Mouse (Mus musculus): ENCODE data around the gene Bcorl1. TPM values are rescaled to one million over a fixed set of nuclear protein-coding genes. Genes with fewer than 3 reads are reported as not detected.
"Not testable (repeated sequence)": the region's sequence is repeated elsewhere in the genome, so short reads cannot be mapped to it uniquely, and the experiment has no call there.

The Bcorl1 gene
- polyA plus RNA-seq, 1 experiment from 2014 or later: 7.7 TPM

- Histone ChIP-seq H3K4me3 (ENCODE audit: low read depth, low read length) (no peak overlapping the region), H3K27me3 (replicated peaks; ENCODE audit: control insufficient read depth, insufficient read depth, low read length) (no peaks in the 10 kb centered on the region), H3K36me3 (ENCODE audit: control insufficient read depth, insufficient read depth, low read length) (no peaks in the 10 kb centered on the region), H3K9ac (ENCODE audit: low read length) (no peak overlapping the region), H3K4me1 (replicated peaks; ENCODE audit: control insufficient read depth, insufficient read depth, low read length) (0 out of 2 replicates have a peak, but pooled peaks cover 3% of the 10 kb centered on the region), H3K27ac (ENCODE audit: low read depth) (no peak overlapping the region), H3K4me2 (ENCODE audit: low read length) (no peak overlapping the region), H3K9me3 (ENCODE audit: control insufficient read depth, low read length) (no peaks in the 10 kb centered on the region)
- DNase-seq (ENCODE audit: low spot score): no peak
- ATAC-seq (replicated peaks; ENCODE audit: low FRiP score, low TSS enrichment, low read depth): no peak
- 88% methylated on average over 8 of the region's 8 CpGs for WGBS
Measured at GRCm38 (mm10) chrX:48428642-48429041, 87.5 kb downstream of the Bcorl1 start.

GRCm38 (mm10) chrX:48429100-48429499, 87.9 kb downstream of the Bcorl1 start:
- Histone ChIP-seq H3K9me3 (ENCODE audit: control insufficient read depth, low read length) (no peaks in the 10 kb centered on the region), H3K4me2 (ENCODE audit: low read length) (no peak overlapping the region), H3K27ac (ENCODE audit: low read depth) (no peak overlapping the region), H3K4me1 (replicated peaks; ENCODE audit: control insufficient read depth, insufficient read depth, low read length) (0 out of 2 replicates have a peak, but pooled peaks cover 3% of the 10 kb centered on the region), H3K27me3 (replicated peaks; ENCODE audit: control insufficient read depth, insufficient read depth, low read length) (no peaks in the 10 kb centered on the region), H3K36me3 (ENCODE audit: control insufficient read depth, insufficient read depth, low read length) (no peaks in the 10 kb centered on the region), H3K4me3 (ENCODE audit: low read depth, low read length) (no peak overlapping the region), H3K9ac (ENCODE audit: low read length) (no peak overlapping the region)
- no peak for DNase-seq (ENCODE audit: low spot score)
- ATAC-seq (replicated peaks; ENCODE audit: low FRiP score, low TSS enrichment, low read depth): no peak

- WGBS: 44% methylated on average over 6 of the region's 6 CpGs
- no peaks in the 10 kb centered on the region for H3K9me3 ChIP-seq (ENCODE audit: control insufficient read depth, low read length)
- H3K4me2 ChIP-seq (ENCODE audit: low read length): no peak overlapping the region
- ATAC-seq (replicated peaks; ENCODE audit: low FRiP score, low TSS enrichment, low read depth) (no peak), DNase-seq (ENCODE audit: low spot score) (no peak)
- H3K4me1 ChIP-seq (replicated peaks; ENCODE audit: control insufficient read depth, insufficient read depth, low read length): 0 out of 2 replicates have a peak, but pooled peaks cover 3% of the 10 kb centered on the region
- H3K27me3 ChIP-seq (replicated peaks; ENCODE audit: control insufficient read depth, insufficient read depth, low read length): no peaks in the 10 kb centered on the region
- H3K27ac ChIP-seq (ENCODE audit: low read depth): no peak overlapping the region
- H3K9ac ChIP-seq (ENCODE audit: low read length): no peak overlapping the region
- no peak overlapping the region for H3K4me3 ChIP-seq (ENCODE audit: low read depth, low read length)
- no peaks in the 10 kb centered on the region for H3K36me3 ChIP-seq (ENCODE audit: control insufficient read depth, insufficient read depth, low read length)
Measured at GRCm38 (mm10) chrX:48429538-48429937, 88.4 kb downstream of the Bcorl1 start.

GRCm38 (mm10) chrX:48432599-48433526, 91.7 kb downstream of the Bcorl1 start:
- no peak for ATAC-seq (replicated peaks; ENCODE audit: low FRiP score, low TSS enrichment, low read depth)
- Histone ChIP-seq H3K27me3 (replicated peaks; ENCODE audit: control insufficient read depth, insufficient read depth, low read length) (no peaks in the 10 kb centered on the region), H3K9ac (ENCODE audit: low read length) (no peak overlapping the region), H3K36me3 (ENCODE audit: control insufficient read depth, insufficient read depth, low read length) (no peaks in the 10 kb centered on the region), H3K4me3 (ENCODE audit: low read depth, low read length) (no peak overlapping the region), H3K4me2 (ENCODE audit: low read length) (no peak overlapping the region), H3K9me3 (ENCODE audit: control insufficient read depth, low read length) (no peaks in the 10 kb centered on the region), H3K27ac (ENCODE audit: low read depth) (no peak overlapping the region), H3K4me1 (replicated peaks; ENCODE audit: control insufficient read depth, insufficient read depth, low read length) (0 out of 2 replicates have a peak, but pooled peaks cover 3% of the 10 kb centered on the region)
- 62% methylated on average over 15 of the region's 15 CpGs for WGBS
- no peak for DNase-seq (ENCODE audit: low spot score)

GRCm38 (mm10) chrX:48433527-48433899, 92.4 kb downstream of the Bcorl1 start:
- H3K4me2 ChIP-seq (ENCODE audit: low read length): no peak overlapping the region
- H3K9ac ChIP-seq (ENCODE audit: low read length): no peak overlapping the region
- no peak for DNase-seq (ENCODE audit: low spot score)
- H3K9me3 ChIP-seq (ENCODE audit: control insufficient read depth, low read length): no peaks in the 10 kb centered on the region
- 0 out of 2 replicates have a peak, but pooled peaks cover 3% of the 10 kb centered on the region for H3K4me1 ChIP-seq (replicated peaks; ENCODE audit: control insufficient read depth, insufficient read depth, low read length)
- H3K36me3 ChIP-seq (ENCODE audit: control insufficient read depth, insufficient read depth, low read length): no peaks in the 10 kb centered on the region
- H3K27ac ChIP-seq (ENCODE audit: low read depth): no peak overlapping the region
- no peaks in the 10 kb centered on the region for H3K27me3 ChIP-seq (replicated peaks; ENCODE audit: control insufficient read depth, insufficient read depth, low read length)
- no peak for ATAC-seq (replicated peaks; ENCODE audit: low FRiP score, low TSS enrichment, low read depth)
- no peak overlapping the region for H3K4me3 ChIP-seq (ENCODE audit: low read depth, low read length)
- 35% methylated on average over 6 of the region's 6 CpGs for WGBS

- Histone ChIP-seq H3K4me3 (ENCODE audit: low read depth, low read length) (no peak overlapping the region), H3K27ac (ENCODE audit: low read depth) (no peak overlapping the region), H3K9ac (ENCODE audit: low read length) (no peak overlapping the region), H3K4me1 (replicated peaks; ENCODE audit: control insufficient read depth, insufficient read depth, low read length) (0 out of 2 replicates have a peak, but pooled peaks cover 3% of the 10 kb centered on the region), H3K36me3 (ENCODE audit: control insufficient read depth, insufficient read depth, low read length) (no peaks in the 10 kb centered on the region), H3K9me3 (ENCODE audit: control insufficient read depth, low read length) (no peaks in the 10 kb centered on the region), H3K27me3 (replicated peaks; ENCODE audit: control insufficient read depth, insufficient read depth, low read length) (no peaks in the 10 kb centered on the region), H3K4me2 (ENCODE audit: low read length) (no peak overlapping the region)
- DNase-seq (ENCODE audit: low spot score) (no peak), ATAC-seq (replicated peaks; ENCODE audit: low FRiP score, low TSS enrichment, low read depth) (no peak)
- WGBS: 86% methylated on average over 1 of the region's 1 CpGs
Measured at GRCm38 (mm10) chrX:48434251-48434650, 93.1 kb downstream of the Bcorl1 start.

GRCm38 (mm10) chrX:48435477-48435900, 94.3 kb downstream of the Bcorl1 start:
- H3K9me3 ChIP-seq (ENCODE audit: control insufficient read depth, low read length): no peaks in the 10 kb centered on the region
- ATAC-seq (replicated peaks; ENCODE audit: low FRiP score, low TSS enrichment, low read depth) (no peak), DNase-seq (ENCODE audit: low spot score) (no peak)
- H3K9ac ChIP-seq (ENCODE audit: low read length): no peak overlapping the region
- H3K4me1 ChIP-seq (replicated peaks; ENCODE audit: control insufficient read depth, insufficient read depth, low read length): 0 out of 2 replicates have a peak, but pooled peaks cover 3% of the 10 kb centered on the region
- no peaks in the 10 kb centered on the region for H3K27me3 ChIP-seq (replicated peaks; ENCODE audit: control insufficient read depth, insufficient read depth, low read length)
- no peak overlapping the region for H3K4me3 ChIP-seq (ENCODE audit: low read depth, low read length)
- H3K27ac ChIP-seq (ENCODE audit: low read depth): no peak overlapping the region
- H3K36me3 ChIP-seq (ENCODE audit: control insufficient read depth, insufficient read depth, low read length): no peaks in the 10 kb centered on the region
- 70% methylated on average over 9 of the region's 9 CpGs for WGBS
- H3K4me2 ChIP-seq (ENCODE audit: low read length): no peak overlapping the region

- H3K9ac ChIP-seq (ENCODE audit: low read length); H3K9me3 ChIP-seq (ENCODE audit: control insufficient read depth, low read length); H3K27ac ChIP-seq (ENCODE audit: low read depth); H3K4me2 ChIP-seq (ENCODE audit: low read length); DNase-seq (ENCODE audit: low spot score); H3K36me3 ChIP-seq (ENCODE audit: control insufficient read depth, insufficient read depth, low read length); H3K4me1 ChIP-seq (replicated peaks; ENCODE audit: control insufficient read depth, insufficient read depth, low read length); H3K27me3 ChIP-seq (replicated peaks; ENCODE audit: control insufficient read depth, insufficient read depth, low read length); ATAC-seq (replicated peaks; ENCODE audit: low FRiP score, low TSS enrichment, low read depth); H3K4me3 ChIP-seq (ENCODE audit: low read depth, low read length): not testable (repeated sequence)
- WGBS: 84% methylated on average over 6 of the region's 7 CpGs
Measured at GRCm38 (mm10) chrX:48436082-48436481, 94.9 kb downstream of the Bcorl1 start.

GRCm38 (mm10) chrX:48439036-48439435, 97.9 kb downstream of the Bcorl1 start:
- DNase-seq (ENCODE audit: low spot score) (no peak), ATAC-seq (replicated peaks; ENCODE audit: low FRiP score, low TSS enrichment, low read depth) (peak; percentile 42; the same call in 1 of the 2 replicates)
- 50% methylated on average over 4 of the region's 4 CpGs for WGBS
- Histone ChIP-seq H3K36me3 (ENCODE audit: control insufficient read depth, insufficient read depth, low read length) (no peaks in the 10 kb centered on the region), H3K4me1 (replicated peaks; ENCODE audit: control insufficient read depth, insufficient read depth, low read length) (no peaks in the 10 kb centered on the region), H3K4me3 (ENCODE audit: low read depth, low read length) (no peak overlapping the region), H3K27me3 (replicated peaks; ENCODE audit: control insufficient read depth, insufficient read depth, low read length) (no peaks in the 10 kb centered on the region), H3K4me2 (ENCODE audit: low read length) (no peak overlapping the region), H3K9me3 (ENCODE audit: control insufficient read depth, low read length) (no peaks in the 10 kb centered on the region), H3K27ac (ENCODE audit: low read depth) (no peak overlapping the region), H3K9ac (ENCODE audit: low read length) (no peak overlapping the region)

Measured in intestine, embryonic 14.5 days (tissue).